ENCODE assay signal across 8 mouse cellular contexts in the genomic region with DNA sequence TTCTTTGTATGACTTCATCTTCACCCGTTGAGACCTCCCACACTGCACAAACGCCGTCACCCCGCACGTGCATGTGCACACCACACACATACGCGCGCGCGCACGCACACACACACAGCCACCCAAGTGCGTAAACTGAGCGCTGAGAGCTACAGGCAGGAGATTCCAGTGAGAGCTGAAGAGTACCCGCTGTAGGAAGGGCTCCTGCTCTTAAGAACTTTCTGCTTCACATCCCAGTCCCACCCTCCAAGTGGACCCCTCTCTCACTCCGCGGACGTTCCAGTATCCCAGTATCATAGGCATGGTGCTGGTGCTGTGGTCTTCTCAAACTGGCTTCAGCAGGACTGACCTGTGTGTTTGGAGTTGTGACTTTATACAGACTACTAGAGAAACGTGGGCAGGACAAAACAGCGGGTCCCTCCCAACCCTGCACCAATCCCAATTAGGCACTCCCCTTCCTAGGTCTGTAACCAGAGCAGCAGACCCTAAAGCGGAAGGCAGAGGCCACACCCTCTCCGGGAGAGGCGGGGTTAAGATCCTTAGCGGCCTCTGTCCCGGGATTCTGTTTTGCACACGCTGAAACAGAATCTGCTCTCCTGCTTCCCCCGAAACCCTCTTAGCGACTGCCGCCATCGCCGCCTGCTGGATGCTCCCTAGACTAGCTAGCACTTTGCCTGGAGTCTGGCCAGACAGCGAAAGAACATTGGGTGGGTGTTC. TPM values are rescaled to one million over a fixed set of nuclear protein-coding genes. Genes with fewer than 3 reads are reported as not detected.
DNase-seq lines count a peak whose midpoint lies in the region; ATAC-seq lines count a peak whose summit lies in the region.

TSS of gene Gstm1 (minus strand) at position 501 of the 717 bp plus-strand sequence.

- H3K4me2 ChIP-seq in hindbrain, embryonic 16.5 days (ENCODE audit: low read length) = peak within 1 kb of the TSS; percentile 75

- peaks cover 8% of the 10 kb centered on the region for H3K4me1 ChIP-seq in hindbrain, embryonic 16.5 days (ENCODE audit: control insufficient read depth, insufficient read depth, low read depth, low read length)

- H3K4me3 ChIP-seq in hindbrain, embryonic 16.5 days (ENCODE audit: low read length) = peak within 1 kb of the TSS; percentile 50
- H3K4me3 ChIP-seq in macrophage (ENCODE audit: inconsistent target) = peak within 1 kb of the TSS; percentile 46

- no peaks in the 10 kb centered on the region for H3K36me3 ChIP-seq in hindbrain, embryonic 16.5 days (ENCODE audit: control insufficient read depth, insufficient read depth, low read length)
- no peaks in the 10 kb centered on the region for H3K36me3 ChIP-seq in macrophage (ENCODE audit: inconsistent target)

- peak; percentile 96 for ATAC-seq in hindbrain, embryonic 16.5 days

- H3K27ac ChIP-seq in hindbrain, embryonic 16.5 days (ENCODE audit: low read depth, low read length) = peak within 1 kb of the TSS; percentile 85
- H3K27ac ChIP-seq in macrophage = peak within 1 kb of the TSS; percentile 95

- H3K9ac ChIP-seq in hindbrain, embryonic 16.5 days (ENCODE audit: low read depth, low read length) = peak within 1 kb of the TSS; percentile 65

- H3K9me3 ChIP-seq in hindbrain, embryonic 16.5 days (ENCODE audit: control insufficient read depth, low read length) = no peaks in the 10 kb centered on the region

- under 1% methylated on average over 31 of the region's 31 CpGs for WGBS in hindbrain, embryonic 16.5 days
- under 1% methylated on average over 31 of the region's 31 CpGs for WGBS in macrophage (ENCODE audit: missing documents)

- DNase-seq in T-cell, adult 2 months (ENCODE audit: low spot score) = peak; percentile 69
- DNase-seq in cerebellum, postnatal 4 days (ENCODE audit: low spot score in 2 of 2) = peak; percentile 75 to 89
- peak; percentile 98 for DNase-seq in gastrocnemius, adult 18-20 months (ENCODE audit: low spot score)
- peak; percentile 96 for DNase-seq in left cerebral cortex, adult 18-20 months (ENCODE audit: low spot score in 2 of 2)
- DNase-seq in right cerebral cortex, adult 18-20 months = peak; percentile 96
- peak; percentile 77 for DNase-seq in urinary bladder, postnatal 10 days (ENCODE audit: low spot score)

- no peaks in the 10 kb centered on the region for H3K27me3 ChIP-seq in hindbrain, embryonic 16.5 days (replicated peaks; ENCODE audit: control insufficient read depth, insufficient read depth, low read length)

- no peaks in the 10 kb centered on the region; the same call in 1 of the 2 replicates for H3K79me2 ChIP-seq in macrophage (ENCODE audit: inconsistent target)

RNA-seq across cellular contexts. Expression of gene Gstm1, which starts in this region (rescaled TPM):
- total RNA-seq in gastrocnemius, adult 18-20 months (2021) = 100 to 1,000 TPM; 201 to 229 TPM
- 169 and 263 TPM in 2 replicates for polyA plus RNA-seq in hindbrain, embryonic 16.5 days (2015; fragmentation: Nextera tagmentation; extraction: Ambion mirVana)
- total RNA-seq in left cerebral cortex, adult 18-20 months (2021) = 100 to 1,000 TPM; 279 to 320 TPM
- total RNA-seq in macrophage (2018; cell fraction: chromatin; rRNA removed) = 100 to 1,000 TPM in 2 of 26 experiments, 10 to 100 TPM in 24; 10.9 to 109 (median 29.8) TPM
- total RNA-seq in macrophage (2018; cell fraction: cytosol; rRNA removed) = 100 to 1,000 TPM; 178 to 448 (median 339) TPM
- 100 to 1,000 TPM in 8 of 26 experiments, 10 to 100 TPM in 18; 37.5 to 185 (median 74.8) TPM for total RNA-seq in macrophage (2018; cell fraction: nucleus; rRNA removed)
- polyA plus RNA-seq in macrophage (2018) = 150 to 391 TPM (median 384 TPM) in 3 replicates

Comparison
In these comparisons a context has a peak if more than half of its experiments do, and no peak if none do; other contexts are left out.
1. Peak in every context shown above with its lines: DNase-seq, ATAC-seq, H3K4me3 ChIP-seq and H3K27ac ChIP-seq.